Mouse (Mus musculus) limb, embryonic 15.5 days (tissue): Measurements from ENCODE around the gene Klhl3. TPM values are rescaled to one million over a fixed set of nuclear protein-coding genes. Genes with fewer than 3 reads are reported as not detected.

Source experiments
- ATAC-seq: fragments of 200-750 bp; cut with Nextera tagmentation; 2 replicates; pipeline ENCODE4 v1.8.0; 2017; ENCODE audit warnings: low read depth, moderate TSS enrichment; ENCODE audit not compliant: insufficient number of reproducible peaks, low FRiP score, low TSS enrichment
- H3K27ac ChIP-seq: fragments of 300-500 bp; sonication (generic); 2 replicates; pipeline ENCODE4 v1.5.1; 2015; ENCODE audit warnings: moderate library complexity, mild to moderate bottlenecking, inconsistent platforms
- H3K27me3 ChIP-seq: fragments of 300-500 bp; sonication (generic); 2 replicates; pipeline ENCODE4 v1.6.1; 2015; ENCODE audit warnings: inconsistent platforms
- H3K36me3 ChIP-seq: fragments of 300-500 bp; sonication (generic); 2 replicates; pipeline ENCODE4 v1.6.1; 2015; ENCODE audit warnings: inconsistent platforms
- H3K4me1 ChIP-seq: fragments of 300-500 bp; sonication (generic); 2 replicates; pipeline ENCODE4 v1.6.1; 2015; ENCODE audit warnings: inconsistent platforms
- H3K4me2 ChIP-seq: fragments of 300-500 bp; sonication (generic); 2 replicates; pipeline ENCODE4 v1.6.1; 2015; ENCODE audit warnings: mild to moderate bottlenecking, inconsistent platforms
- H3K4me3 ChIP-seq: fragments of 300-500 bp; sonication (generic); 2 replicates; pipeline ENCODE4 v1.5.1; 2015; ENCODE audit warnings: mild to moderate bottlenecking, inconsistent platforms
- H3K9ac ChIP-seq: fragments of 300-500 bp; sonication (generic); 2 replicates; pipeline ENCODE4 v1.6.1; 2015; ENCODE audit warnings: inconsistent platforms
- H3K9me3 ChIP-seq: fragments of 300-500 bp; sonication (generic); 2 replicates; pipeline ENCODE4 v1.6.1; 2016; ENCODE audit warnings: inconsistent platforms
- WGBS: fragments of 180-500 bp; shearing (Covaris S2); methylation state at CpG from one replicate; pipeline ENCODE4 v1.1.7; 2015; 5-methylcytosine and 5-hydroxymethylcytosine counted together
- polyA plus RNA-seq: library from polyadenylated mRNA; unstranded; fragments of >200 nt; fragmentation: Nextera tagmentation; extraction: Ambion mirVana; gene quantifications from 2 replicates; pipeline ENCODE4 v1.2.1, GENCODE M21; 2015

Gene Klhl3
- polyA plus RNA-seq, 1 experiment from 2014 or later: 2.8 TPM

DNA sequence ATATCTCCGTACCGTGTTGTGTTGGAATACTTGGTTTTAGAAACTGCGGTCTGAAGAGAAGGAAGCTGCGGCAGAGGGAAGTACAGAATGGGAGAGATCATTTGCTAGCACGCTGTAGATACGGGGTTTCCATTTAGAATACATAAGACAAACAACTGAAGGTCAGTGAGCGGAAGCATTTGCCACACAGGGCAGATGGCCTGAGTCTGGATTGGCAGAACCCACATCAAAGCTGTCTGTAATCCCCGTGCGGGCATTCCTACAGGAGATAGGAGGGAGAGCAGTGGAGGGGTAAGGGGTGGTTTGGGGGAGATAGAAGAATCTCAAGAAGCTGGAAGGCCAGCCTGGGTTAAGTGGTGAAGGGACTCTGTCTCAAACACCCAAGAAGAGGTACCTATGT is 38.5 kb downstream of the Klhl3 start:
- no peak for ATAC-seq

DNA sequence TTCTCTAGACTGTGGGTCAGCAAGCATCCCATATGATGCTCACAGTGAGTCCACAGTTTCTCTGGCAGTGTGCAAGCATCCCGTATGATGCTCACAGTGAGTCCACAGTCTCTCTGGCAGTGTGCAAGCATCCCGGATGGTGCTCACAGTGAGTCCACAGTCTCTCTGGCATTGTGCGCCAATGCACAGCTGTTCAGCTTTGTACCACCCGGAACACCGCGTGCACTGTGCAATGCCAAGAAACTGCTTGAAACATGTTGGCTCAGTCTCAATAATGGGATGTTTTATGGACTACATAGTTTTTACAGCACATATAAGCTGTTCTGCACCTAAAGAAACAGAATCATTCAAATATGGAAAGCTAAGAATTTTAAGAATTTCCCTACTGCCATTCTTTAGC is 38.9 kb downstream of the Klhl3 start:
- no peaks in the 10 kb centered on the region for H3K36me3 ChIP-seq
- H3K4me1 ChIP-seq: peaks cover 12% of the 10 kb centered on the region
- no peak overlapping the region for H3K4me3 ChIP-seq
- WGBS: 55% methylated on average over 6 of the region's 6 CpGs
- no peak overlapping the region for H3K9ac ChIP-seq
- no peaks in the 10 kb centered on the region for H3K27me3 ChIP-seq
- ATAC-seq: no peak
- no peak overlapping the region for H3K27ac ChIP-seq
- no peak overlapping the region for H3K4me2 ChIP-seq
- H3K9me3 ChIP-seq: no peaks in the 10 kb centered on the region

More for the DNA sequence above, 38.5 kb downstream of the Klhl3 start:
- Histone ChIP-seq H3K36me3 (no peaks in the 10 kb centered on the region), H3K9ac (no peak overlapping the region), H3K27me3 (no peaks in the 10 kb centered on the region), H3K4me1 (peaks cover 12% of the 10 kb centered on the region), H3K9me3 (no peaks in the 10 kb centered on the region), H3K4me2 (no peak overlapping the region), H3K27ac (no peak overlapping the region), H3K4me3 (no peak overlapping the region)
- WGBS: 62% methylated on average over 9 of the region's 9 CpGs

- Histone ChIP-seq H3K27me3 (no peaks in the 10 kb centered on the region), H3K4me2 (no peak overlapping the region), H3K9me3 (no peaks in the 10 kb centered on the region), H3K4me3 (no peak overlapping the region), H3K27ac (no peak overlapping the region), H3K9ac (no peak overlapping the region), H3K36me3 (no peaks in the 10 kb centered on the region), H3K4me1 (peaks cover 18% of the 10 kb centered on the region)
- ATAC-seq: no peak
- 87% methylated on average over 12 of the region's 12 CpGs for WGBS
These were observed 40.0 kb downstream of the Klhl3 start for GRCm38 (mm10) chr13:58073254-58073882.

DNA sequence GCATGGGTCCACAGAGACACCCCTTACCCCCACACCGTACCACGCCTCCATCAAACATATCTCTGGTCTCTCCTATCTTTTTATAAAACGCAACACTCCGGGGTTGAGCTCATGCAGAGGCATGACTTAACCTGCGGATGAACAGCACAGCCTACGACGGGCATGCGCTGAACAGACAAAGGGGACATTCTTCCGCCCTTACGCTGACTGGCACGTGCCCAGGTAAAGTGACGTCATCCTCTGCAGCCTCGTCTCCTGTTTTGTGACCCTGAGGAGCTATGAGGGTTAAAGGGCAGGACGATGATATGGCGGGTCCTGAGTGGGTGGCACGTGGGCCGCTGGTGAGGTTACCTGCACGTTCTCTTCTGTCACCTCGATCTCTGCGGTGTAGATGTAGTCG is 42.2 kb downstream of the Klhl3 start:
- Histone ChIP-seq H3K36me3 (no peaks in the 10 kb centered on the region), H3K4me2 (no peak overlapping the region), H3K27me3 (no peaks in the 10 kb centered on the region), H3K9ac (no peak overlapping the region), H3K4me1 (peaks cover 38% of the 10 kb centered on the region), H3K9me3 (no peaks in the 10 kb centered on the region), H3K4me3 (no peak overlapping the region), H3K27ac (no peak overlapping the region)
- 86% methylated on average over 21 of the region's 21 CpGs for WGBS
- no peak for ATAC-seq

- 82% methylated on average over 12 of the region's 12 CpGs for WGBS
- no peak overlapping the region for H3K4me2 ChIP-seq
- H3K4me1 ChIP-seq: peaks cover 45% of the 10 kb centered on the region
- H3K9ac ChIP-seq: no peak overlapping the region
- H3K27ac ChIP-seq: no peak overlapping the region
- H3K36me3 ChIP-seq: no peaks in the 10 kb centered on the region
- H3K27me3 ChIP-seq: no peaks in the 10 kb centered on the region
- no peak overlapping the region for H3K4me3 ChIP-seq
- H3K9me3 ChIP-seq: no peaks in the 10 kb centered on the region
- ATAC-seq: no peak
These were observed 42.9 kb downstream of the Klhl3 start for GRCm38 (mm10) chr13:58070504-58070903.

DNA sequence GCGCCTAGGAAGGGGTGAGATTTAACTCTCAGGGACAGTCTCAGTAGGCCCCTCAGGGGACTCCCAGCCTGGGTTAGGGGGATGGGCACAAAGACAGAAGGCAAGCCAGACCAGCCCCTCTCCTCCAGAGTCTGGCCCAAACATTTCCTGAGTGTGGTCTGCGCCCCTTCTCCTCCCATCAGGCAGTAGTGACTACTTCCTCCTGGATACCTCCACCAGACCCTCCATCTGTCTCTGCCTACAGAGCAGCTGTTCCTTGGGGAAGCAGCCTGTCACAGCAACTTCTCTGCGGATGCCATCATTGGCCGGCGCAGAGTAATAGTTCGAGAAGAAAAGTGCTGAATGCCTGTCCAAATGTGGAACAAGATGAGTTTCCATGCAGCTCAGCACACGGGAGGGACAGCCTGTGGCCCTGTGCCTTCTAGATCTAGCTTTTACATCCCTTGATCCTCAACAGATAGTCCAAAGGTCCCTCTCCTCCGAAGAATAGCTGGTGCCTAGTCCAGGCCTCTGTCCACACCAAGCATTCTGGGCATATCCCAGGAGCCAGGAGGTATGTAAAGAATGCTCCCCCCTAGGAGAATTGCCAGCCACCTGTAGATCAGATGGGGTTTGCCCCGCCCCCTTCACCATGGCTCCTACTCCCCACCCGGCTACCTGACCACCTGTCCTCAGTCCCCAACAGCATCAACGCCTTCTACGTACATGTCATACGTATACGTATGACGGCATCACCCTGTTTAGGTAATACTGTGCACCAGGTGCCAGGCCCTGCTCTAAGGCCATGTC is 44.8 kb downstream of the Klhl3 start:
- Histone ChIP-seq H3K9ac (no peak overlapping the region), H3K4me2 (no peak overlapping the region), H3K4me3 (no peak overlapping the region), H3K27me3 (no peaks in the 10 kb centered on the region), H3K9me3 (no peaks in the 10 kb centered on the region), H3K4me1 (peaks cover 48% of the 10 kb centered on the region), H3K36me3 (no peaks in the 10 kb centered on the region), H3K27ac (no peak overlapping the region; the same call in 1 of the 2 replicates)
- no peak for ATAC-seq
- WGBS: 78% methylated on average over 15 of the region's 15 CpGs

DNA sequence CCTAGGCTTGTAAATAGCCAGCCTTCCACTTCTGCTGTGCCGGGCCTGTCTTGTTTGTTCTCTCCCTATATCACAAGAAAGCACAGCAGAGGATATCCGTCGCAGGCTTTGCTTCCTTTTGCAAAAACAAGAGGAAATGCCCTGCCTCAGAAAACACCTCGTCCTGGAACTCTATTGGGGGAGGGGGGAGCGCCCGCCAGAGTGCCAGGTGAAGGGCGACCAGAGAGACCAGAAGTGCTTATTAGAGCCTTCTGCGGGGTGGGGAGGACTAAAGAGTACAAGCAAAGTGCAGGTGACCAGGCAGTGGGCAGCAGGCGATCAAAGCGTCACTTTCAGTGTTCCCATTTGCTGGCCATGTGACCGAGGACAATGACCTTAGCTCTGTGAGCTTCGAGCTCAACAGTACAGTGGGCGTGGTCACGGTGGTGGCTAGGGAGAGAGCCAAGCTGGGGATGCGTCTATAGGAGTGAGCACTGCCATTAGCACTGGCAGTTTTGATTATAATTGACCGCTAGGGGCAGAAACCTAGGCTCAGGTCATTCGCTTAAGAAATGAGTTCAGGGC is 45.8 kb downstream of the Klhl3 start:
- no peaks in the 10 kb centered on the region for H3K36me3 ChIP-seq
- H3K4me3 ChIP-seq: no peak overlapping the region
- H3K27me3 ChIP-seq: no peaks in the 10 kb centered on the region
- peak overlapping the region; percentile 74 for H3K27ac ChIP-seq
- peaks cover 48% of the 10 kb centered on the region for H3K4me1 ChIP-seq
- peak overlapping the region; percentile 10; the same call in 1 of the 2 replicates for H3K4me2 ChIP-seq
- peak; percentile 45; the same call in 1 of the 2 replicates for ATAC-seq
- WGBS: 20% methylated on average over 17 of the region's 17 CpGs
- no peak overlapping the region for H3K9ac ChIP-seq
- H3K9me3 ChIP-seq: no peaks in the 10 kb centered on the region

DNA sequence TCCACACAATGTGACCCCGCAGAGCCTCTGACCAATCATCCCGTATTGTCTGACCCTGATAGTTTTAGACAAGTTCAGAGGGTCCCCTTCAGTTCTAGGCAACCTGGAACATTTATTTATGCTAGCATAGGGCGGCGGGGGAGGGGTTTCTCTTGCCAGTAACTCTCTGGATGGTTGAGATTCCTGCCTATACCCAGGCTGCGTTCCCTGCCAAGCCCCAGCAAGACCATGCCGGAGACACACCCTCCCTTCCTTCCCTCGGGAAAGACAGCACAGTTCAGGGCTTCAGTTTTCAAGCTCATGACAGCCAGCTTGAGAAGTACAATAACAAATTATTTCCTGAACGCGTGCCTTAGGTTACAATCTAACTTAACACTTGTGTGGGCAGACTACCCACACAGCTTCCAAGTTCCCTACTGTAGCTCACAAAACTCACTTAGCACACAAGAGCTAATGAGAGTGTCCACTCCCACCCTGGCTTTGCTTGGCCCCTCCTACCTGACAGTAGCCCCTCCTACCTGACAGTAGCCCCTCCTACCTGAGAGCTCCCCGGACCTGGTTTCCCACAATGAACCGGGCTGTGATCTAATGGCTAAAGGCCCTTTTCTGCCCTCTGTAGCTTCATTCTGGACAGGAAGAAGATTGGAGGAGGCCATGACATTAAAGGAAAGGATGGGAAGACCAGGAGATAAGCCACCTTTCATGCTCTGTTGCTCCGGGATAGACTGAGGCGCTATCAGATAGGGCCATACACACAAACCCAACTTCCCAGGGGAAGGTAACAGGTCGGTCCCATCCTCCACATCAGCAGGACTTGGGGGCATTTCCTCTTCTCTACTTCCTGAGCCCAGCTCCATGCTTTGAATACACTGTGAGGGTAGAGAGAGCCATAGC is 46.6 kb downstream of the Klhl3 start:
- no peak overlapping the region for H3K4me3 ChIP-seq
- H3K4me1 ChIP-seq: peaks cover 48% of the 10 kb centered on the region
- H3K36me3 ChIP-seq: peaks cover 2% of the 10 kb centered on the region; the same call in 1 of the 2 replicates
- H3K27ac ChIP-seq: peak overlapping the region; percentile 74
- peak overlapping the region; percentile 10; the same call in 1 of the 2 replicates for H3K4me2 ChIP-seq
- H3K9ac ChIP-seq: no peak overlapping the region
- H3K27me3 ChIP-seq: no peaks in the 10 kb centered on the region
- WGBS: 39% methylated on average over 14 of the region's 14 CpGs
- H3K9me3 ChIP-seq: no peaks in the 10 kb centered on the region
- ATAC-seq: no peak

DNA sequence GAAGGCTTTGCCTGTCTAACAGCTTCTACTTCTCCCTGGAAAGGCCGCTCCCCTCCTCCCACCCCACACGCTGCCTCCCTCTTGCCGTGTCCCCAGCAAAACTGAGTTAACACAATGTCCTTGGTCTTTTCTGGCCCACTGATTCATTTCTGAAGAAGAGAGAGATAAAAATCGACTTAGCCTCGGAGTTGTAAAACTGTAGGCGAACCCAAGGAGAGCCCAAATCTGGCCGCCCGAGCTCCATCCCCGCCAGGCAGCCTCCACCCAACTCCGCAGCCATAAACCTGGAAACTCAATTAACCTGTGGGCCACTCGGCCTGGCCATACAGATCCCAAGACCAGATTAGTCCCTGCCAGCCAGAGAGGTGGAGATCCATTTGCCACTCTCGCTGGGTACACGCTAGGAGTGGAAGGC is 47.3 kb downstream of the Klhl3 start:
- Histone ChIP-seq H3K27ac (peak overlapping the region; percentile 74; the same call in 1 of the 2 replicates), H3K4me3 (no peak overlapping the region), H3K4me2 (peak overlapping the region; percentile 1; the same call in 1 of the 2 replicates), H3K9me3 (no peaks in the 10 kb centered on the region), H3K27me3 (no peaks in the 10 kb centered on the region), H3K4me1 (peaks cover 48% of the 10 kb centered on the region), H3K36me3 (peaks cover 6% of the 10 kb centered on the region; the same call in 1 of the 2 replicates), H3K9ac (no peak overlapping the region)
- 34% methylated on average over 13 of the region's 13 CpGs for WGBS
- ATAC-seq: no peak

- Histone ChIP-seq H3K27me3 (no peaks in the 10 kb centered on the region), H3K36me3 (peaks cover 8% of the 10 kb centered on the region; the same call in 1 of the 2 replicates), H3K4me2 (no peak overlapping the region), H3K9me3 (no peaks in the 10 kb centered on the region), H3K4me3 (no peak overlapping the region), H3K4me1 (peaks cover 44% of the 10 kb centered on the region), H3K9ac (no peak overlapping the region), H3K27ac (peak overlapping the region; percentile 74; the same call in 1 of the 2 replicates)
- ATAC-seq: no peak
- WGBS: 61% methylated on average over 5 of the region's 5 CpGs
These were observed 48.1 kb downstream of the Klhl3 start for GRCm38 (mm10) chr13:58065316-58065715.
